Mouse (Mus musculus) midbrain, postnatal 0 days (tissue): ENCODE results near the gene Pla1a. TPM values are rescaled to one million over a fixed set of nuclear protein-coding genes. Genes with fewer than 3 reads are reported as not detected.

Experiments used
- ATAC-seq: fragments of 200-750 bp; cut with Nextera tagmentation; 2 replicates; pipeline ENCODE4 v1.8.0; 2017; ENCODE audit warnings: moderate number of reproducible peaks, mild to moderate bottlenecking, moderate TSS enrichment, moderate library complexity; ENCODE audit not compliant: low FRiP score
- DNase-seq: peaks from one replicate; pipeline ENCODE4 v3.0.0-alpha.2; 2015; ENCODE audit warnings: low spot score
- H3K27ac ChIP-seq: fragments of 300-500 bp; sonication (generic); 2 replicates; pipeline ENCODE4 v1.5.1; 2014; ENCODE audit warnings: low read depth, mild to moderate bottlenecking, low read length, mixed read lengths
- H3K27me3 ChIP-seq: fragments of 300-500 bp; sonication (generic); 2 replicates; pipeline ENCODE4 v1.6.1; 2014; ENCODE audit warnings: low read length, control low read depth, mixed read lengths; ENCODE audit not compliant: insufficient read depth
- H3K36me3 ChIP-seq: fragments of 300-500 bp; sonication (generic); 2 replicates; pipeline ENCODE4 v1.6.1; 2014; ENCODE audit warnings: low read length, control low read depth, mixed read lengths; ENCODE audit not compliant: insufficient read depth
- H3K4me1 ChIP-seq: fragments of 300-500 bp; sonication (generic); 2 replicates; pipeline ENCODE4 v1.6.1; 2014; ENCODE audit warnings: mild to moderate bottlenecking, control low read depth, antibody characterized with exemption, low read length, mixed read lengths; ENCODE audit not compliant: insufficient read depth
- H3K4me2 ChIP-seq: fragments of 300-500 bp; sonication (generic); 2 replicates; pipeline ENCODE4 v1.6.1; 2014; ENCODE audit warnings: low read depth, mild to moderate bottlenecking, low read length, mixed read lengths; ENCODE audit not compliant: poor library complexity, severe bottlenecking
- H3K4me3 ChIP-seq: fragments of 300-500 bp; sonication (generic); 2 replicates; pipeline ENCODE4 v1.5.1; 2014; ENCODE audit warnings: low read depth, mild to moderate bottlenecking, low read length, moderate library complexity
- H3K9ac ChIP-seq: fragments of 300-500 bp; sonication (generic); replicated peaks from 2 replicates; pipeline ENCODE4 v1.6.1; 2014; ENCODE audit warnings: mild to moderate bottlenecking, low read length, moderate library complexity, mixed read lengths; ENCODE audit not compliant: poor library complexity, severe bottlenecking
- H3K9me3 ChIP-seq: fragments of 300-500 bp; sonication (generic); 2 replicates; pipeline ENCODE4 v1.6.1; 2016; ENCODE audit warnings: low read length, control low read depth
- CTCF ChIP-seq: IDR thresholded peaks from 2 replicates; pipeline ENCODE4 v1.5.1; 2016; ENCODE audit warnings: antibody characterized with exemption, mild to moderate bottlenecking
- whole genome bisulfite sequencing: fragments of 180-500 bp; shearing (Covaris S2); extraction: QIAGEN DNeasy Blood & Tissue Kit; methylation state at CpG from one replicate; pipeline ENCODE4 v1.1.7; 2014; 5-methylcytosine and 5-hydroxymethylcytosine counted together
- polyA plus RNA-seq: library from polyadenylated mRNA; unstranded; fragments of >200 nt; fragmentation: Nextera tagmentation; extraction: Ambion mirVana; gene quantifications from 2 replicates; pipeline ENCODE4 v1.2.1, GENCODE M21; 2015
- total RNA-seq: library from RNA; depleted of rRNA; stranded (reverse); fragments of >200 nt; gene quantifications from 2 replicates; pipeline ENCODE4 v1.2.3, GENCODE M21; 2014

The Pla1a gene
- total and polyA plus RNA-seq, 2 experiments from 2014 or later = 1.4 to 1.6 TPM

DNA sequence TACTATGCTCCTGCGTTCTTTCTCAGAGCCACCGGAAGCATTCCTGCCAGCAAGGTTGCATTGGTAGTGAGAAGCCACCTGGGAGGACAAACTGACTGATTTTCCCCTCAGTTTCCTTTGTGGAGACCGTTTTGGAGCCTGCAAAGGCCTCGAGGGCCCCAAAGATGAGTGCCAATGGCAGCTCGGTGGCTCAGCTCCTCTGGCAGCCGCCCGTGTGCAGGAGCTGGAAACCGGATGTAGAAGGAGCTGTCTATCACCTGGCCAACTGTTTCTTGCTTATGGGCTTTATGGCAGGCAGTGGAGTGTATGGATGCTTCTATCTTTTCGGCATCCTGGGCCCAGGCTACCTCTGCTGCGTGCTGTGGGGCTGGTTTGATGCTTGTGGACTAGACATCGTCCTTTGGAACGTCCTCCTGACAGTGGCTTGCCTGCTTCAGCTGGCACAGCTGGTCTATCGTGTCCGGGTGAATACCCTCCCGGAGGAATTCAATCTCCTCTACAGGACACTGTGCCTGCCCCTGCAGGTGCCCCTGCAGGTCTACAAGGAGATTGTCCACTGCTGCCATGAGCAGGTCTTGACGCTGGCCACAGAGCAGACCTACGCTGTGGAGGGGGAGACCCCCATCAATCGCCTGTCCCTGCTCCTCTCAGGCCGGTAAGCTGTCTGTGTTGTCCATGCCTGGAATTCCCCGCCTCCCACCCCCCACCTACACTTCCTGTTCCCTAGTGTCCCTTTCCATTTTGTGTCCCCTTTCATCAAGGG is 70.3 kb downstream of the Pla1a start:
- Histone ChIP-seq H3K9ac (no peak overlapping the region), H3K4me2 (no peak overlapping the region), H3K9me3 (no peaks in the 10 kb centered on the region), H3K4me1 (no peaks in the 10 kb centered on the region), H3K36me3 (no peaks in the 10 kb centered on the region), H3K27ac (no peak overlapping the region), H3K4me3 (no peak overlapping the region), H3K27me3 (no peaks in the 10 kb centered on the region)
- ATAC-seq (no peak), DNase-seq (no peak)
- TF ChIP-seq CTCF = no peak
- 85% methylated on average over 20 of the region's 20 CpGs for WGBS

DNA sequence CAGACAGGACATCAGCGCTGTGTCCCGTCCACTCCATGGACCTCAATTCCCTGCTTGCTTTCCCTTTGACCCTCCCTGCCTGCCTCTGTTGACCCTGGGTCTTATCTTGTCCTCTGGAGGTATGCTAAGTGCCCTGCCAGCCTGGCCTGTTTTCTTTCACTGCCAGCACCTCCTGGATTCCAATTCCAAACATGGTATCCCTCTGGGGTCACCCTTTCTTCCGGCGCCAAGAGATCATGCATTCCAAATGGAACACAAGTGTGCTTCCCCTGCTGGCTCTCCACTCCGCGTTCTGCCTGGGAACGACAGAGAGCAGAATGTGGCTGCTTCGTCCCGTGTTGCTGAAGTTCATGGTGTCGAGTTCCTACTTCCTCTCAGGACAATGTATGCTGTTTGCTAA is 71.0 kb downstream of the Pla1a start, which contains the start of gene Popdc2:
Popdc2 (plus strand) TSS at position 277 of the 400 bp plus-strand sequence.
- Histone ChIP-seq H3K9me3 (no peaks in the 10 kb centered on the region), H3K27ac (no peak within 1 kb of the TSS), H3K4me1 (no peaks in the 10 kb centered on the region), H3K9ac (no peak within 1 kb of the TSS), H3K4me2 (no peak within 1 kb of the TSS), H3K4me3 (no peak within 1 kb of the TSS), H3K27me3 (no peaks in the 10 kb centered on the region), H3K36me3 (no peaks in the 10 kb centered on the region)
- 69% methylated on average over 10 of the region's 10 CpGs for WGBS
- no peak for DNase-seq
- no peak for ATAC-seq
- TF ChIP-seq CTCF = no peak

DNA sequence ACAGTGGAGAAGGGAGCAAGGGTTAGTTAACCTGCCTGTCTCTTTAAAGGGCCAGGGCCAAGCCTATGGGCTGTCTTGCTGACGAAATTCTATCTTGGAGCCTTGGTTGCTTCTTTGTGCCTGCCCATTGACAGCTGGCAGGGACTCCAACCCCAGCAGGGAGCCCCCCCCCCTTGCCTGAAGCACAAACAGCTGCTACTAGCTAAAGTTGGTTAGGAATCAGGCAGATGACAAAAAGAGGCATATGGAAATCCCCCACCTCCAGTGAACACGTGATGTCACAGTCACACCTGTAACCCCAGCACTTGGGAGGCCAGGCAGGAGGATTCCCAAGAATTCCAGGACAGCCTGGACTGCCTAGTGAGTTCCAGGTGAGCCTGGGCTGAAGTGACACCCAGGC is 72.6 kb downstream of the Pla1a start:
- ATAC-seq (no peak), DNase-seq (peak; percentile 17)
- no peaks in the 10 kb centered on the region for H3K4me1 ChIP-seq

DNA sequence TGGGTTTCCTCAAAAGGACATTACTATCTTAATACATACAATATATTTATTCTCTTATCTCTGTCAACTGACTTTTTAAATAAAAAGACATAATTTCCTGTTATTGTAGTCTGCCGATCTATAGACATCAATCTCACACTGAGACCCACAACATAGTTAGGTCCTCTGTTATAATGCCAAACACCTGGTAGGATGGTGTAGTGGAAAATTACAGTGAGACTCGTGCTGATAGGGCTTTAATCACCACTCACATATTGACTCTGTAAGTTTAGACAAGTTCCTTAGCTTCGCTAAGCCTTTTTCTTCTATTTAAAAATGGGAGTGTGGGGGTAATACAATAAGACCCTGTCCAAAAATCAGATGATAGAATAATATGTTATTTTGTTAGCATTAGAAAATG is 73.1 kb downstream of the Pla1a start:
- H3K9ac ChIP-seq = no peak overlapping the region
- DNase-seq = no peak
- no peaks in the 10 kb centered on the region for H3K9me3 ChIP-seq
- H3K27ac ChIP-seq = no peak overlapping the region
- no peaks in the 10 kb centered on the region for H3K27me3 ChIP-seq
- no peaks in the 10 kb centered on the region for H3K4me1 ChIP-seq
- no peak for TF ChIP-seq CTCF
- no peaks in the 10 kb centered on the region for H3K36me3 ChIP-seq
- WGBS = 80% methylated on average over 3 of the region's 3 CpGs
- no peak for ATAC-seq
- H3K4me2 ChIP-seq = no peak overlapping the region
- H3K4me3 ChIP-seq = no peak overlapping the region

More for the DNA sequence above, 72.6 kb downstream of the Pla1a start:
- H3K9me3 ChIP-seq = no peaks in the 10 kb centered on the region
- no peaks in the 10 kb centered on the region for H3K36me3 ChIP-seq
- no peak overlapping the region for H3K9ac ChIP-seq
- no peak overlapping the region for H3K4me3 ChIP-seq
- 26% methylated on average over 2 of the region's 2 CpGs for WGBS
- H3K27ac ChIP-seq = no peak overlapping the region
- no peaks in the 10 kb centered on the region for H3K27me3 ChIP-seq
- TF ChIP-seq CTCF = no peak
- H3K4me2 ChIP-seq = no peak overlapping the region

DNA sequence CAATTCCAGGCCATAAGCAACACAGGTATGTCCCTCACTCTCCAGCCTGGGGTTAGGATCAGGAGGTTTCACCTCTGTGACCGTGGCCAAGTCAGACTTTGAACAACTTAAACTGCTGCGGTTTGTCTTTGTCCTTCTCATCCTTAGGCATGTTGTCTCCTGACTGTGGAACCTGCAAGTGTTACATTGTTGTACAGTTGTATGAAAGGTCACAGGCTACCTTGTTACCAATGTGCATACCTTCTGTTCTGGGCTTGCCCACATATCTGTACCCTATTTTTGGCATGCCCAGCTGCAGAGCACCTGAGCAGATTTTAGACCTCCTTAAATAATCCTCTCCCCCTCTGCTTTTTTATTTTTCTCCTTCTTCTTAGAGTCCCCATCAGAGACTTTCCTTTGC is 73.7 kb downstream of the Pla1a start:
- no peak overlapping the region for H3K27ac ChIP-seq
- no peaks in the 10 kb centered on the region for H3K27me3 ChIP-seq
- no peak overlapping the region for H3K4me2 ChIP-seq
- DNase-seq = no peak
- no peak for ATAC-seq
- H3K4me3 ChIP-seq = no peak overlapping the region
- H3K36me3 ChIP-seq = no peaks in the 10 kb centered on the region
- WGBS = 90% methylated on average over 2 of the region's 2 CpGs
- TF ChIP-seq CTCF = no peak
- no peaks in the 10 kb centered on the region for H3K4me1 ChIP-seq
- no peaks in the 10 kb centered on the region for H3K9me3 ChIP-seq
- no peak overlapping the region for H3K9ac ChIP-seq

DNA sequence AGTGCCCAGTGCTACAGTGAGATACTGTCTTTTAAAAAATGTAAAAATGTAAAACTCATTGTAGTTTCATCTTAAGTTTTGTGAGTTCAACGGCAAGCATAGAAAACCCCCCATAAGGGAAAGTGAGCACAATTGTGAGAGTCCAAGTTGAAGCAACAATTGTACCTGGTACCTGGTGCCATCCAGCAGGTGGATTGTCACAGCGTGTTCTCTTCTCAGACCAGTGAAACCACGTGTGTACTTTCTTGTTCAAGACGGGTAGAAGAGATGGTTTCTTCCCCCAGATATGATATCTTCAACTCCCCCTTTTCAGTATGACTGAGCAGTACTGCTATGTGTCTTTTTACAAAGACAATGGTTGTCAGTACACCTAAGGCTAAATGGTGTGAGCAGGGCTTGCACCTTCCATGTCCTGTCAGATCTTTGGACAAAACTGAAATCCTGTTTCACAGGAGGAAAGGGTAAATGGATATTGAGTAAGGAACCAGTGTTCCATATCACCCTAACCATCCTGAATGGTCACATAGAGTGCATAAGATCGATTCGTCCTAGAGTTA is 74.6 kb downstream of the Pla1a start:
- 91% methylated on average over 6 of the region's 6 CpGs for WGBS
- Histone ChIP-seq H3K9me3 (no peaks in the 10 kb centered on the region), H3K4me2 (no peak overlapping the region), H3K36me3 (no peaks in the 10 kb centered on the region), H3K4me1 (no peaks in the 10 kb centered on the region), H3K4me3 (no peak overlapping the region), H3K9ac (no peak overlapping the region), H3K27me3 (no peaks in the 10 kb centered on the region), H3K27ac (no peak overlapping the region)
- no peak for ATAC-seq
- DNase-seq = no peak
- no peak for TF ChIP-seq CTCF
